Mouse (Mus musculus) kidney, adult 2 months (tissue): ENCODE results near the gene Ccdc130. TPM values are rescaled to one million over a fixed set of nuclear protein-coding genes. Genes with fewer than 3 reads are reported as not detected.

Experiments used
- DNase-seq: peaks from one replicate; pipeline ENCODE4 v3.0.0; 2021
- H3K27ac ChIP-seq: fragments of 200-500 bp; 2 replicates; pipeline ENCODE4 v1.5.1; 2012; ENCODE audit warnings: low read depth, low read length, control low read depth, inconsistent platforms; ENCODE audit not compliant: insufficient read depth
- H3K27me3 ChIP-seq: fragments of 200-500 bp; replicated peaks from 2 replicates; pipeline ENCODE4 v1.6.1; 2012; ENCODE audit warnings: mild to moderate bottlenecking, moderate library complexity, low read length, inconsistent platforms; ENCODE audit not compliant: control insufficient read depth, insufficient read depth
- H3K36me3 ChIP-seq: fragments of 200-500 bp; 2 replicates; pipeline ENCODE4 v1.6.1; 2012; ENCODE audit warnings: mild to moderate bottlenecking, moderate library complexity, low read length, inconsistent platforms; ENCODE audit not compliant: control insufficient read depth, insufficient read depth
- H3K4me1 ChIP-seq: fragments of 200-500 bp; 2 replicates; pipeline ENCODE4 v1.6.1; 2011; ENCODE audit warnings: low read length; ENCODE audit not compliant: control insufficient read depth, insufficient read depth
- H3K4me3 ChIP-seq: fragments of 200-500 bp; 2 replicates; pipeline ENCODE4 v1.5.1; 2011; ENCODE audit warnings: mild to moderate bottlenecking, low read depth, low read length, control low read depth; ENCODE audit not compliant: insufficient read depth
- CTCF ChIP-seq: fragments of 200-500 bp; conservative IDR thresholded peaks from 2 replicates; pipeline ENCODE4 v1.5.1; 2011; ENCODE audit warnings: low read depth, mild to moderate bottlenecking, control low read depth, low read length, moderate library complexity, mixed read lengths; ENCODE audit not compliant: insufficient read depth, insufficient read length
- POLR2A ChIP-seq: fragments of 200-500 bp; IDR thresholded peaks from one replicate; pipeline ENCODE4 v1.6.1; 2011; ENCODE audit warnings: low read depth, low read length, control low read depth
- WGBS: fragments of 180-500 bp; shearing (Covaris S2); methylation state at CpG from one replicate; pipeline ENCODE4 v1.1.7; 2018; 5-methylcytosine and 5-hydroxymethylcytosine counted together
- polyA plus RNA-seq: library from polyadenylated mRNA; depleted of rRNA; stranded (reverse); fragments of >200 nt; gene quantifications from 2 replicates; pipeline ENCODE4 v1.2.3, GENCODE M21; 2012

Ccdc130 gene
- polyA plus RNA-seq, 1 experiment = 24.7 TPM

GRCm38 (mm10) chr8:84237542-84238229 is 32.5 kb downstream of the Ccdc130 start:
- Histone ChIP-seq H3K4me3 (peak overlapping the region; percentile 57), H3K27ac (peak overlapping the region; percentile 76), H3K4me1 (peaks cover 12% of the 10 kb centered on the region; the same call in 1 of the 2 replicates), H3K36me3 (no peaks in the 10 kb centered on the region), H3K27me3 (no peaks in the 10 kb centered on the region)
- WGBS = 11% methylated on average over 19 of the region's 19 CpGs
- DNase-seq = no peak
- TF ChIP-seq CTCF = no peak
- no peak for TF ChIP-seq POLR2A

GRCm38 (mm10) chr8:84236998-84237473 is 33.1 kb downstream of the Ccdc130 start, which contains the start of gene Zswim4:
Gene Zswim4 (minus strand): TSS chr8:84237055.
- Histone ChIP-seq H3K27me3 (no peaks in the 10 kb centered on the region), H3K36me3 (no peaks in the 10 kb centered on the region), H3K4me1 (peaks cover 10% of the 10 kb centered on the region; the same call in 1 of the 2 replicates), H3K4me3 (peak within 1 kb of the TSS; percentile 90), H3K27ac (peak within 1 kb of the TSS; percentile 76)
- peak; percentile 100 for DNase-seq
- under 1% methylated on average over 35 of the region's 35 CpGs for WGBS
- TF ChIP-seq POLR2A = no peak
- no peak for TF ChIP-seq CTCF

GRCm38 (mm10) chr8:84236410-84236997 is 33.7 kb downstream of the Ccdc130 start:
- TF ChIP-seq CTCF = no peak
- no peak for TF ChIP-seq POLR2A
- H3K27me3 ChIP-seq = no peaks in the 10 kb centered on the region
- under 1% methylated on average over 27 of the region's 30 CpGs for WGBS
- no peak for DNase-seq
- H3K4me1 ChIP-seq = peaks cover 8% of the 10 kb centered on the region; the same call in 1 of the 2 replicates
- H3K4me3 ChIP-seq = peak overlapping the region; percentile 90
- H3K27ac ChIP-seq = no peak overlapping the region
- H3K36me3 ChIP-seq = no peaks in the 10 kb centered on the region

GRCm38 (mm10) chr8:84235746-84236409 is 34.3 kb downstream of the Ccdc130 start:
- H3K4me1 ChIP-seq = peaks cover 8% of the 10 kb centered on the region; the same call in 1 of the 2 replicates
- DNase-seq = peak; percentile 29
- no peak overlapping the region for H3K27ac ChIP-seq

GRCm38 (mm10) chr8:84233055-84233454 is 37.1 kb downstream of the Ccdc130 start:
- TF ChIP-seq POLR2A = no peak
- no peak for TF ChIP-seq CTCF
- 85% methylated on average over 2 of the region's 2 CpGs for WGBS
- no peak overlapping the region for H3K4me3 ChIP-seq
- no peaks in the 10 kb centered on the region for H3K36me3 ChIP-seq
- H3K27me3 ChIP-seq = no peaks in the 10 kb centered on the region
- DNase-seq = no peak
- peaks cover 8% of the 10 kb centered on the region; the same call in 1 of the 2 replicates for H3K4me1 ChIP-seq
- no peak overlapping the region for H3K27ac ChIP-seq

More at GRCm38 (mm10) chr8:84235746-84236409, 34.3 kb downstream of the Ccdc130 start:
- TF ChIP-seq CTCF (no peak), POLR2A (no peak)
- Histone ChIP-seq H3K36me3 (no peaks in the 10 kb centered on the region), H3K4me3 (peak overlapping the region; percentile 90), H3K27me3 (no peaks in the 10 kb centered on the region)
- 4% methylated on average over 10 of the region's 10 CpGs for WGBS

- Histone ChIP-seq H3K4me1 (peaks cover 4% of the 10 kb centered on the region; the same call in 1 of the 2 replicates), H3K4me3 (no peak overlapping the region), H3K36me3 (no peaks in the 10 kb centered on the region), H3K27me3 (no peaks in the 10 kb centered on the region), H3K27ac (no peak overlapping the region)
- TF ChIP-seq CTCF (peak; percentile 24; the same call in 1 of the 2 replicates), POLR2A (no peak)
- no peak for DNase-seq
- 79% methylated on average over 17 of the region's 17 CpGs for WGBS
These were observed 39.4 kb downstream of the Ccdc130 start for GRCm38 (mm10) chr8:84230735-84231134.
